Mouse (Mus musculus) heart, embryonic 10.5 days (tissue): ENCODE results near the gene Oser1. TPM values are rescaled to one million over a fixed set of nuclear protein-coding genes. Genes with fewer than 3 reads are reported as not detected.

Experiments
- DNase-seq: peaks from one replicate; pipeline ENCODE4 v3.0.0-alpha.2; 2017; ENCODE audit warnings: low spot score
- H3K27ac ChIP-seq: fragments of 300-500 bp; sonication (generic); 2 replicates; pipeline ENCODE4 v1.5.1; 2016; ENCODE audit warnings: mild to moderate bottlenecking
- H3K27me3 ChIP-seq: fragments of 300-500 bp; sonication (generic); 2 replicates; pipeline ENCODE4 v1.6.1; 2016; ENCODE audit warnings: mild to moderate bottlenecking; ENCODE audit not compliant: poor library complexity, insufficient read depth, severe bottlenecking
- H3K36me3 ChIP-seq: fragments of 300-500 bp; sonication (generic); 2 replicates; pipeline ENCODE4 v1.6.1; 2016; ENCODE audit warnings: mild to moderate bottlenecking, moderate library complexity
- H3K4me1 ChIP-seq: fragments of 300-500 bp; sonication (generic); 2 replicates; pipeline ENCODE4 v1.6.1; 2016; ENCODE audit warnings: mild to moderate bottlenecking
- H3K4me3 ChIP-seq: fragments of 300-500 bp; sonication (generic); 2 replicates; pipeline ENCODE4 v1.5.1; 2016; ENCODE audit warnings: mild to moderate bottlenecking, moderate library complexity
- H3K9me3 ChIP-seq: fragments of 300-500 bp; sonication (generic); 2 replicates; pipeline ENCODE4 v1.6.1; 2016; ENCODE audit warnings: mild to moderate bottlenecking, moderate library complexity
- WGBS: fragments of 180-500 bp; shearing (Covaris S2); methylation state at CpG from one replicate; pipeline ENCODE4 v1.1.7; 2016; 5-methylcytosine and 5-hydroxymethylcytosine counted together
- polyA plus RNA-seq: library from polyadenylated mRNA; unstranded; fragments of >200 nt; fragmentation: Nextera tagmentation; extraction: Ambion mirVana; gene quantifications from 2 replicates; pipeline ENCODE4 v1.2.1, GENCODE M21; 2016

The Oser1 gene
- polyA plus RNA-seq, 1 experiment from 2014 or later: 74.3 TPM

GRCm38 (mm10) chr2:163438246-163438618, 13.7 kb upstream of the Oser1 start, which contains the start of gene Gdap1l1:
Gene Gdap1l1, plus strand, starts transcription at chr2:163438476.
- 1% methylated on average over 17 of the region's 18 CpGs for WGBS
- no peaks in the 10 kb centered on the region for H3K9me3 ChIP-seq
- peak within 1 kb of the TSS; percentile 25; the same call in 1 of the 2 replicates for H3K27ac ChIP-seq
- H3K27me3 ChIP-seq: peaks cover 42% of the 10 kb centered on the region
- peak within 1 kb of the TSS; percentile 52 for H3K4me3 ChIP-seq
- DNase-seq: no peak
- peaks cover 9% of the 10 kb centered on the region for H3K4me1 ChIP-seq
- H3K36me3 ChIP-seq: no peaks in the 10 kb centered on the region

DNA sequence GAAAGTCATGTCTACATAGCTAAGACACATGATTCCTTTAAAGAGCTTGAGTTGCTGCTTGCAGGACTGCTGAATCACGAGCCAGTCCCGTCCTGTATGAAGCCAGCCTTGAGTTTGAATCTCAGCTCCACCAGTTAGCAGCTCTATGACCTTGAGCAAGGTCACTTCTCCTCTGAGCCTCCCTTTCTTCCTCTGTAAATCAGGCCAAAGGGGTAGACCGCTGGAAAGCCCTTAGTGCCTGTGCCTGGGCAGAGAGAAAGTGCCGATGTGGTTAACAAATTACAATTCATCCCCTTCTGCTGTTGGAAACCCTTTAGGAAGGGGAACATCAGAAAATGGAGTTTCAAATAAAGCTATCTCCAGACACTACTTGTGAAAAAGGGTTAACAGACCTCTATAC, 13.3 kb upstream of the Oser1 start:
- Histone ChIP-seq H3K27me3 (peaks cover 42% of the 10 kb centered on the region), H3K4me3 (peak overlapping the region; percentile 52), H3K9me3 (no peaks in the 10 kb centered on the region), H3K4me1 (peaks cover 9% of the 10 kb centered on the region), H3K27ac (no peak overlapping the region), H3K36me3 (no peaks in the 10 kb centered on the region)
- no peak for DNase-seq
- WGBS: 42% methylated on average over 4 of the region's 4 CpGs

DNA sequence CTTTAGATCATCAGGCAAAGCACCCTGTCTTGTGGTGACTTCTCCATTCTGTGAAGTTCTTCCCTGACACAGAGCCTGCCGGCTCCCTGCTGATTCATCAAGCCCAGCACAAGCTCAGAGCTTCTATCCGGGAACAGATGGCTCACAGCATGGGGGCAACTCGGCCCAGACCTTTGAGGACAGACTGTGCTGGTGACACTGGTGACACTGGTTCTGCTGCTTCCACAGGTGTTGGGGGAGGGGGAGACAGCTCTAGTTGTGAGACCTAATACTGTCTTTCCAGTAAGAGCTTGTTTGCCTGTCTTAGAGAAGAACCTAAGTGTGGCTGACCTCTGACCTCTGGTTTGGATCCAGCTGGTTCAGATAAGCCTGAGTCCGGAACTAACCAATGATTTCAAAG, 9.5 kb upstream of the Oser1 start:
- 8% methylated on average over 4 of the region's 4 CpGs for WGBS
- Histone ChIP-seq H3K4me1 (peaks cover 9% of the 10 kb centered on the region), H3K9me3 (no peaks in the 10 kb centered on the region), H3K27me3 (peaks cover 19% of the 10 kb centered on the region), H3K36me3 (no peaks in the 10 kb centered on the region), H3K4me3 (no peak overlapping the region), H3K27ac (no peak overlapping the region)
- DNase-seq: no peak

GRCm38 (mm10) chr2:163431289-163431688, 6.8 kb upstream of the Oser1 start:
- no peaks in the 10 kb centered on the region for H3K27me3 ChIP-seq
- H3K4me3 ChIP-seq: no peak overlapping the region
- no peaks in the 10 kb centered on the region for H3K36me3 ChIP-seq
- no peak overlapping the region for H3K27ac ChIP-seq
- peak; percentile 58 for DNase-seq
- no peaks in the 10 kb centered on the region for H3K9me3 ChIP-seq
- WGBS: 83% methylated on average over 9 of the region's 9 CpGs
- no peaks in the 10 kb centered on the region for H3K4me1 ChIP-seq

DNA sequence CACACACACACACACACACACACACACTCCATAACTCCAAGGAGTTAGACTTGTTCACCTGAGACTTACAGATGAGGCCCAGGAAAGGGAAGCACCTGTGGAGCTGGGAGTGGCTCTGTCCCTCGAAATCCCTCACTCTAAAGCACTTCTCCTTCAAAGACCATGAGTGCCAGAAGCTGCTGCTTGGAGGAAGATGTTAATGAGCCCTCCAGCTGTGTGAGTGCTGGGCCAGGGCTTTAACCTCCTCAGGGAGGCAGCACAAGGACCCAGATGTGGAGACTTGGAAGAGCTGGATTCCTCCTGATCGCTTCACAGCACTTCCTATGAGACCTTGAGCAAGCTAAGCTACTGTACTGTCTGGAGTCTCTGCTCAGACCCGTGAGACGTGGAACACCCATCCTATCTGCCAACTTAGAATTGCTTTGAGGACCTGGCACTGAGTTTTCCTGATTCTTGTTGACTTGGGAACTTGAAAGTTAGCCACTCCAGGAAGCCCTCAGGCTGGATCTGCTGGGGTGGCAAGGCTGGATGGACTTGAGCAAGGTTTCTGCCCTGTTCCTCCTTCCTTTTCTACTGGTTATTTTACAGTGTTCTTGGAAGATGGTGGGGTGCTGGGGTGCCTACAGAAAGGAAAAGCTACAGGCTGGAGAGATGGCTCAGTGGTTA, 4.0 kb upstream of the Oser1 start:
- Histone ChIP-seq H3K4me3 (no peak overlapping the region), H3K36me3 (no peaks in the 10 kb centered on the region), H3K27ac (no peak overlapping the region), H3K27me3 (no peaks in the 10 kb centered on the region), H3K9me3 (no peaks in the 10 kb centered on the region), H3K4me1 (no peaks in the 10 kb centered on the region)
- no peak for DNase-seq
- WGBS: 32% methylated on average over 4 of the region's 4 CpGs

GRCm38 (mm10) chr2:163422895-163423660, 1.4 kb downstream of the Oser1 start:
- Histone ChIP-seq H3K27ac (no peak overlapping the region), H3K9me3 (no peaks in the 10 kb centered on the region), H3K36me3 (no peaks in the 10 kb centered on the region), H3K27me3 (no peaks in the 10 kb centered on the region), H3K4me1 (peaks cover 9% of the 10 kb centered on the region), H3K4me3 (no peak overlapping the region)
- 78% methylated on average over 9 of the region's 9 CpGs for WGBS
- DNase-seq: peak; percentile 72

DNA sequence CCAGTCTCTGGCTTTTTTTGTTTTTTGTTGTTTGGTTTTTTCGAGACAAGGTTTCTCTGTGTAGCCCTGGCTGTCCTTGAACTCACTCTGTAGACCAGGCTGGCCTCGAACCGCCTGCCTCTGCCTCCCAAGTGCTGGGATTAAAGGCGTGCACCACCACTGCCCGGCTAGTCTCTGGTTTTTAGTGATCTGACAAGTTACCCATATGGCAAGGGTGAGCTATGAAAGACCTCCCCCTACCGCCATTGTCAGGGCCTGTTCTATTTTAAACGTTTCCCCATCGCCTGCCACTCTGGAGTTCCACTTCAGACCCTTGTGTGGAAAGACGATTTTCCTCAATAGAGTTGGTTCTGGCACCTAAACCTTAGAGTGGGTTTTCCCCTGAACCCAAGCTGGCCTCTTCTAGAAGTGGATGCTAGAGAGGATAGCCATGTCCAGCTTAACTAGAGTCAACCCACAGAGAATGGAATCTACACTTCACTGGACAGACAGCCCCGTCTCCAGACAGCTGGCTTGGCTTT, 4.1 kb downstream of the Oser1 start:
- 19% methylated on average over 10 of the region's 10 CpGs for WGBS
- no peaks in the 10 kb centered on the region for H3K36me3 ChIP-seq
- peak overlapping the region; percentile 92 for H3K27ac ChIP-seq
- no peaks in the 10 kb centered on the region for H3K27me3 ChIP-seq
- no peaks in the 10 kb centered on the region for H3K9me3 ChIP-seq
- H3K4me3 ChIP-seq: peak overlapping the region; percentile 98
- H3K4me1 ChIP-seq: peaks cover 16% of the 10 kb centered on the region
- peak; percentile 77 for DNase-seq

GRCm38 (mm10) chr2:163419346-163420045, 5.0 kb downstream of the Oser1 start:
- Histone ChIP-seq H3K9me3 (no peaks in the 10 kb centered on the region), H3K27me3 (no peaks in the 10 kb centered on the region), H3K4me1 (peaks cover 16% of the 10 kb centered on the region), H3K36me3 (peaks cover 5% of the 10 kb centered on the region), H3K4me3 (peak overlapping the region; percentile 98), H3K27ac (peak overlapping the region; percentile 92)
- WGBS: under 1% methylated on average over 71 of the region's 71 CpGs
- DNase-seq: peak; percentile 100

- DNase-seq: peak; percentile 86
- peak overlapping the region; percentile 98 for H3K4me3 ChIP-seq
- peaks cover 16% of the 10 kb centered on the region for H3K4me1 ChIP-seq
- no peaks in the 10 kb centered on the region for H3K9me3 ChIP-seq
- peak overlapping the region; percentile 92 for H3K27ac ChIP-seq
- peaks cover 9% of the 10 kb centered on the region for H3K36me3 ChIP-seq
- WGBS: under 1% methylated on average over 49 of the region's 50 CpGs
- no peaks in the 10 kb centered on the region for H3K27me3 ChIP-seq
These were observed 5.6 kb downstream of the Oser1 start for GRCm38 (mm10) chr2:163418841-163419345.

- H3K4me1 ChIP-seq: peaks cover 16% of the 10 kb centered on the region
- H3K27ac ChIP-seq: no peak overlapping the region
- peak overlapping the region; percentile 98 for H3K4me3 ChIP-seq
- peaks cover 18% of the 10 kb centered on the region for H3K36me3 ChIP-seq
- H3K27me3 ChIP-seq: no peaks in the 10 kb centered on the region
- no peaks in the 10 kb centered on the region for H3K9me3 ChIP-seq
- DNase-seq: peak; percentile 64
These were observed 6.7 kb downstream of the Oser1 start for GRCm38 (mm10) chr2:163417830-163418229.

GRCm38 (mm10) chr2:163417026-163417425, 7.5 kb downstream of the Oser1 start:
- 89% methylated on average over 6 of the region's 6 CpGs for WGBS
- Histone ChIP-seq H3K27ac (no peak overlapping the region), H3K27me3 (no peaks in the 10 kb centered on the region), H3K4me1 (peaks cover 18% of the 10 kb centered on the region), H3K4me3 (no peak overlapping the region), H3K36me3 (peaks cover 23% of the 10 kb centered on the region), H3K9me3 (no peaks in the 10 kb centered on the region)
- no peak for DNase-seq

- H3K27ac ChIP-seq: no peak overlapping the region
- H3K4me3 ChIP-seq: no peak overlapping the region
- DNase-seq: peak; percentile 52
- WGBS: 91% methylated on average over 9 of the region's 9 CpGs
- no peaks in the 10 kb centered on the region for H3K9me3 ChIP-seq
- H3K27me3 ChIP-seq: no peaks in the 10 kb centered on the region
- peaks cover 11% of the 10 kb centered on the region for H3K4me1 ChIP-seq
- H3K36me3 ChIP-seq: peaks cover 63% of the 10 kb centered on the region
These were observed 11.5 kb downstream of the Oser1 start for GRCm38 (mm10) chr2:163412846-163413590.
